Mouse (Mus musculus) stomach, postnatal 0 days (tissue): Measurements from ENCODE around the gene Acot7. TPM values are rescaled to one million over a fixed set of nuclear protein-coding genes. Genes with fewer than 3 reads are reported as not detected.

Experiments used
- ATAC-seq: fragments of 200-750 bp; cut with Nextera tagmentation; 2 replicates; pipeline ENCODE4 v1.8.0; 2017; ENCODE audit not compliant: low FRiP score, low TSS enrichment
- DNase-seq: peaks from one replicate; pipeline ENCODE4 v3.0.0-alpha.2; 2016; ENCODE audit warnings: low spot score
- H3K27ac ChIP-seq: fragments of 300-500 bp; sonication (generic); replicated peaks from 2 replicates; pipeline ENCODE4 v1.5.1; 2014; ENCODE audit warnings: mild to moderate bottlenecking, control low read depth
- H3K27me3 ChIP-seq: fragments of 300-500 bp; sonication (generic); 2 replicates; pipeline ENCODE4 v1.6.1; 2014; ENCODE audit warnings: low read length; ENCODE audit not compliant: control insufficient read depth, insufficient read depth
- H3K36me3 ChIP-seq: fragments of 300-500 bp; sonication (generic); 2 replicates; pipeline ENCODE4 v1.6.1; 2014; ENCODE audit warnings: low read length, mixed read lengths; ENCODE audit not compliant: control insufficient read depth, insufficient read depth
- H3K4me1 ChIP-seq: fragments of 300-500 bp; sonication (generic); replicated peaks from 2 replicates; pipeline ENCODE4 v1.6.1; 2014; ENCODE audit warnings: antibody characterized with exemption; ENCODE audit not compliant: control insufficient read depth, insufficient read depth
- H3K4me2 ChIP-seq: fragments of 300-500 bp; sonication (generic); replicated peaks from 2 replicates; pipeline ENCODE4 v1.6.1; 2014; ENCODE audit warnings: low read depth, mild to moderate bottlenecking, control low read depth, moderate library complexity
- H3K4me3 ChIP-seq: fragments of 300-500 bp; sonication (generic); 2 replicates; pipeline ENCODE4 v1.5.1; 2014; ENCODE audit warnings: low read depth, low read length, control low read depth
- H3K9ac ChIP-seq: fragments of 300-500 bp; sonication (generic); 2 replicates; pipeline ENCODE4 v1.6.1; 2014; ENCODE audit warnings: mild to moderate bottlenecking, low read length, control low read depth, mixed read lengths
- H3K9me3 ChIP-seq: fragments of 300-500 bp; sonication (generic); 2 replicates; pipeline ENCODE4 v1.6.1; 2016; ENCODE audit warnings: low read length; ENCODE audit not compliant: control insufficient read depth
- CTCF ChIP-seq: IDR thresholded peaks from 2 replicates; pipeline ENCODE4 v1.5.1; 2016; ENCODE audit warnings: antibody characterized with exemption, low read depth, mild to moderate bottlenecking, moderate library complexity
- EP300 ChIP-seq: optimal IDR thresholded peaks from 2 replicates; pipeline ENCODE3; 2016; ENCODE audit warnings: antibody characterized with exemption
- WGBS: fragments of 180-500 bp; shearing (Covaris S2); extraction: QIAGEN DNeasy Blood & Tissue Kit; methylation state at CpG from one replicate; pipeline ENCODE4 v1.1.7; 2014; 5-methylcytosine and 5-hydroxymethylcytosine counted together
- polyA plus RNA-seq: library from polyadenylated mRNA; unstranded; fragments of >200 nt; fragmentation: Nextera tagmentation; extraction: Ambion mirVana; gene quantifications from 2 replicates; pipeline ENCODE4 v1.2.1, GENCODE M21; 2015

The Acot7 gene
- polyA plus RNA-seq, 1 experiment from 2014 or later: 55.0 TPM

DNA sequence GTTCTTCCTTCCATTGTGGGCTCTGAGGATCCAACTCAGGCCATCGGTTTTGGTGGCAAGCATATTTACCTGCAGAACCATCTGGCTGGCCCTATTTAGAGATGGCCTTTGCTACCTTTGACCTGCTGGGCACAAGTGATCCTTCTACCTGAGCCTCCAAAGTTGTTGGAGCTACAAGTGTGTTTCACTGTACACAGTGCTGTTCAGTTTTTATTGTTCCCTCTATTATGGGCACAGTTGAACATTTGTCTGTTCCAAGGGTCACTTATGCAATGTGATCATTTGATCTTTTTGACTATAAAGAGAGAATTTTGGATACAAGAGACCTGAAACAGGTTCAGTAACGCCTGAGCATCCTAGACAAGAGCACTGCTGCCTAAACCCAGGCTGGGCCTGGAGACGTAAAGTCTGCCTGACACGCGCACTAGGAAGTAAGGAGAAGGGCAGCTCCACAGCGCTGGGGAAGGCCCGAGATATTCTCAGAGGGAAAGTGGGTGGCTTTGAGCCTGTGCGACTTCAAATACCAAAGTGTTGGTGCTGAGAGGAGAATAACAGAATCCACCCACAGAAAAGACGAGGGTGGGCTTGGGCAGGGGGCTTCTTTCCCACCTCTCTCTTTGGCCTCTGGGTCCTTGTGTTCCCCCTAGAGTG is 65.4 kb downstream of the Acot7 start:
- Histone ChIP-seq H3K36me3 (no peaks in the 10 kb centered on the region; the same call in 1 of the 2 replicates), H3K9me3 (no peaks in the 10 kb centered on the region), H3K4me3 (no peak overlapping the region), H3K4me1 (no peaks in the 10 kb centered on the region), H3K9ac (no peak overlapping the region), H3K27me3 (no peaks in the 10 kb centered on the region), H3K4me2 (no peak overlapping the region), H3K27ac (no peak overlapping the region)
- DNase-seq (no peak), ATAC-seq (no peak)
- no peak for TF ChIP-seq EP300
- TF ChIP-seq CTCF: no peak
- WGBS: 84% methylated on average over 9 of the region's 9 CpGs

GRCm38 (mm10) chr4:152243969-152244368 is 66.0 kb downstream of the Acot7 start:
- no peak for DNase-seq
- WGBS: 92% methylated on average over 8 of the region's 8 CpGs

GRCm38 (mm10) chr4:152244545-152245522 is 66.9 kb downstream of the Acot7 start:
- H3K9me3 ChIP-seq: no peaks in the 10 kb centered on the region
- WGBS: 83% methylated on average over 11 of the region's 11 CpGs
- H3K27me3 ChIP-seq: no peaks in the 10 kb centered on the region
- H3K27ac ChIP-seq: no peak overlapping the region
- DNase-seq (no peak), ATAC-seq (no peak)
- H3K4me3 ChIP-seq: no peak overlapping the region
- no peaks in the 10 kb centered on the region for H3K36me3 ChIP-seq
- H3K4me2 ChIP-seq: no peak overlapping the region
- no peak for TF ChIP-seq CTCF
- no peak for TF ChIP-seq EP300
- H3K9ac ChIP-seq: no peak overlapping the region
- H3K4me1 ChIP-seq: no peaks in the 10 kb centered on the region

More at GRCm38 (mm10) chr4:152243969-152244368, 66.0 kb downstream of the Acot7 start:
- H3K4me1 ChIP-seq: no peaks in the 10 kb centered on the region
- no peaks in the 10 kb centered on the region for H3K27me3 ChIP-seq
- no peak for TF ChIP-seq CTCF
- TF ChIP-seq EP300: no peak
- ATAC-seq: no peak
- no peak overlapping the region for H3K27ac ChIP-seq
- H3K9ac ChIP-seq: no peak overlapping the region
- H3K4me3 ChIP-seq: no peak overlapping the region
- H3K4me2 ChIP-seq: no peak overlapping the region
- no peaks in the 10 kb centered on the region for H3K36me3 ChIP-seq
- H3K9me3 ChIP-seq: no peaks in the 10 kb centered on the region

DNA sequence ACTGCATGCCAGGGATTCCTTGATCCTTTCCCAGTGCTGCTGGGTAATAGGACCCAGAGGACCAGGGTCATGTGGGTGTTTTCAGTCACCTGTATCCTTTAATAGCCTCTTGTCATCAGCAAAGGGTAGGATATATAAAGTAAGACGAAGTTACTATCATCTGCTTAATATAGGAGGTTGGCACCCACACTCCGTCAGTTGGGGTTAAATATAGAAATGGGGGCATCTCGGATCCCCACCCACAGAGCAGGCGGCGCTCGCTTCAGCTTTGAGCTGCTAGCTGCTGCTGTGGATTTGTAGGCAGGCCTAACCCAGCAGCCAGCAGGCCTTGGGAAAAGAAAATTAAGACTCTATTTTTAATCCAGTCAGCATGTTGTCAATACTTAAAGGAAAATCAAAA is 68.1 kb downstream of the Acot7 start:
- DNase-seq (no peak), ATAC-seq (no peak)
- no peaks in the 10 kb centered on the region for H3K9me3 ChIP-seq
- no peak overlapping the region for H3K4me3 ChIP-seq
- no peak overlapping the region for H3K27ac ChIP-seq
- TF ChIP-seq CTCF (no peak), EP300 (no peak)
- H3K9ac ChIP-seq: no peak overlapping the region
- H3K4me1 ChIP-seq: no peaks in the 10 kb centered on the region
- 86% methylated on average over 6 of the region's 6 CpGs for WGBS
- no peaks in the 10 kb centered on the region for H3K27me3 ChIP-seq
- H3K4me2 ChIP-seq: no peak overlapping the region
- no peaks in the 10 kb centered on the region for H3K36me3 ChIP-seq

DNA sequence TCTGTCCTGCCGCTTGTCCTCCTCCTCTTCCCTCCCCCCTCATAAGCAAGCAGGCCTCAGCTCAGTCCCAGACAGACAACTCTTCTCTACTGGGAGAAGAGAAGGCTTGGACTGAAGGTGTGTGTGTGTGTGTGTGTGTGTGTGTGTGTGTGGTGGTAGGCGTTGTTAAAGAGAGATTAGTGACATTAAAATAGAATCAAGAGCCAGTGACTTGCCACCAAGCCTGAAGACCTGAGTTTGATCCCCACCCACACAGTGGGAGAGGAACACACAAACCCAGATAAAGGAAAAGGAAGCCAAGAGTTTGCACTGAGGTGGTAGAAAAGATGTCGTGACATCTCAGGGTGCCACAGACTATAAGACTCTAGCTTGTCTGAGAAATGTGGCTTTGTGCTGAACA is 69.3 kb downstream of the Acot7 start:
- ATAC-seq (no peak), DNase-seq (no peak)
- Histone ChIP-seq H3K4me2 (no peak overlapping the region), H3K4me3 (no peak overlapping the region), H3K36me3 (no peaks in the 10 kb centered on the region), H3K9me3 (no peaks in the 10 kb centered on the region), H3K27ac (no peak overlapping the region), H3K27me3 (no peaks in the 10 kb centered on the region), H3K4me1 (no peaks in the 10 kb centered on the region), H3K9ac (no peak overlapping the region)
- TF ChIP-seq EP300: no peak
- no peak for TF ChIP-seq CTCF
- 66% methylated on average over 3 of the region's 3 CpGs for WGBS

DNA sequence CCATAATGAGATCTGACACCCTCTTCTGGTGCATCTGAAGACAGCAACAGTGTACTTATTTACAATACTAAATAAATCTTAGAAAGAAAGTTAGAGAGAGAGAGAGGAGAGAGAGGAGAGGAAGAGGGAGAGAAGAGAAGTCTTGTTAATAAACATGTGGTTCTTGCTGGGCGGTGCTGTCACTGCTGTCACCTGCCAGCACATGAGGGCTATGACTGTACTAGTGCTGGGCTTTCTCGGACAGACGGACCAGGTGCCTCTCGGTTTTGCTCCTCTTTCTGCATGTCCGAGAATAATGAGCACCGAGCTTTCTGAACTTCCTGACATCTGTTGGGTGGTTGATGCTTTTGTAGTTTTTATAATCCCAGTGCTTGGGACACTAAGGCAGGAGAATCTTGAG is 72.7 kb downstream of the Acot7 start:
- 78% methylated on average over 6 of the region's 6 CpGs for WGBS

More for the DNA sequence above, 72.7 kb downstream of the Acot7 start:
- ATAC-seq (no peak), DNase-seq (no peak)
- Histone ChIP-seq H3K4me3 (no peak overlapping the region), H3K9me3 (no peaks in the 10 kb centered on the region), H3K4me2 (no peak overlapping the region), H3K27me3 (no peaks in the 10 kb centered on the region), H3K27ac (no peak overlapping the region), H3K9ac (no peak overlapping the region), H3K36me3 (no peaks in the 10 kb centered on the region), H3K4me1 (no peaks in the 10 kb centered on the region)
- TF ChIP-seq EP300: no peak
- TF ChIP-seq CTCF: no peak
